Mouse (Mus musculus) cerebellum, adult 2 months (tissue): Measurements from ENCODE around the gene Nmb. TPM values are rescaled to one million over a fixed set of nuclear protein-coding genes. Genes with fewer than 3 reads are reported as not detected.

ENCODE experiments used
- DNase-seq, 2 experiments: peaks; one replicate each; pipeline ENCODE4 v3.0.0; 2021
- H3K27ac ChIP-seq: fragments of 200-500 bp; 2 replicates; pipeline ENCODE4 v1.5.1; 2012; ENCODE audit warnings: low read length, control low read depth, inconsistent platforms; ENCODE audit not compliant: insufficient read depth
- H3K27me3 ChIP-seq: fragments of 200-500 bp; 2 replicates; pipeline ENCODE4 v1.6.1; 2012; ENCODE audit warnings: inconsistent platforms, mild to moderate bottlenecking, low read length, moderate library complexity; ENCODE audit not compliant: control insufficient read depth, insufficient read depth
- H3K4me1 ChIP-seq: fragments of 200-500 bp; 2 replicates; pipeline ENCODE4 v1.6.1; 2011; ENCODE audit warnings: low read length; ENCODE audit not compliant: control insufficient read depth, insufficient read depth
- H3K4me3 ChIP-seq: fragments of 200-500 bp; replicated peaks from 2 replicates; pipeline ENCODE3; 2011; ENCODE audit warnings: mild to moderate bottlenecking, low read depth, low read length, control low read depth; ENCODE audit not compliant: insufficient read depth
- CTCF ChIP-seq: fragments of 200-500 bp; IDR thresholded peaks from 2 replicates; pipeline ENCODE4 v1.5.1; 2011; ENCODE audit warnings: low read depth, mild to moderate bottlenecking, control low read depth, low read length, moderate library complexity, borderline replicate concordance; ENCODE audit not compliant: insufficient read depth
- POLR2A ChIP-seq: fragments of 200-500 bp; IDR thresholded peaks from 2 replicates; pipeline ENCODE4 v1.6.1; 2011; ENCODE audit warnings: low read length, control low read depth, borderline replicate concordance; ENCODE audit not compliant: insufficient read depth
- WGBS: fragments of 180-500 bp; shearing (Covaris S2); methylation state at CpG from one replicate; pipeline ENCODE4 v1.1.7; 2018; 5-methylcytosine and 5-hydroxymethylcytosine counted together
- polyA plus RNA-seq: library from polyadenylated mRNA; depleted of rRNA; stranded (reverse); fragments of >200 nt; gene quantifications from 2 replicates; pipeline ENCODE4 v1.2.3, GENCODE M21; 2012

Nmb gene
- polyA plus RNA-seq, 1 experiment, result 9.8 TPM

- DNase-seq, result no peak
- Histone ChIP-seq H3K4me3 (no peak overlapping the region), H3K27ac (no peak overlapping the region), H3K4me1 (no peaks in the 10 kb centered on the region), H3K27me3 (no peaks in the 10 kb centered on the region)
- 74% methylated on average over 7 of the region's 7 CpGs for WGBS
- TF ChIP-seq POLR2A, result no peak
- TF ChIP-seq CTCF, result no peak
Measured at GRCm38 (mm10) chr7:80911053-80911452, 6.2 kb upstream of the Nmb start.

- WGBS, result 88% methylated on average over 11 of the region's 11 CpGs
- Histone ChIP-seq H3K4me3 (no peak overlapping the region), H3K27me3 (no peaks in the 10 kb centered on the region), H3K4me1 (peaks cover 3% of the 10 kb centered on the region; the same call in 1 of the 2 replicates), H3K27ac (no peak overlapping the region)
- no peak for TF ChIP-seq POLR2A
- TF ChIP-seq CTCF, result no peak
- DNase-seq, result no peak
Measured at GRCm38 (mm10) chr7:80903625-80904422, 1.1 kb downstream of the Nmb start.

DNA sequence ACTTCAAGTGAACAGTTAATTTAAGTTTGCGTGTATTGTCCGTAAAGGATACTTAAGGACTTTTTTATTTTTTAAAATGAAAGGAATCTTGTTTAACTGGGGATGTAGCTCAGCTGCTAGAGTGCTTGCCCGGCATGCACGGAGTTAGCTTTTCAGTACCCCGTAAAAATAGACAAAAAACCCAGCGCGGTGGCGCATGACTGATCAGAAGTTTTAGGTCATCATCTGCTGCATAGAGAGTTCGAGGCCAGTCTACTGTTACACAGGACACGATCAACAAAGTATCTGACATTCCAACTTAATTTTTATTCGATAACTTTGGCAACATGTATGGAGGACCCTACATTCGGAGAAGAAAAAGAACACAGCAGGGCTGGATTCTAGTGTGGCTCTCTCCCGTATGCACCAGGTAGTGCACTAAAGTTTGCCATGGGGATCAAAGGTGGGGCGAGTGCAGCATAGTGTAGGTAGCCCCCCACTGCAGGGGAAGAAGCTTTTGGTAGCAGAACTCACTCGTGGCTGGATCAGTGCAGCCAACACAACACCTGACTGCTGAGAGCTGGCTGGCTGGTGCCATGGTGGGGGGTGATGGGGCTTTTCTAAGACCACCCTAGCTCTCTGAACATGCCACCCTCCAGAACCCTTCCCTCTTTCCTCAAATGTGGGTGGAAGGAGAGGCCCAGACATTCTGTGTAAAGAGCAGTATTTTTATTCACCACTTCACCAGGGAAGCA lies 3.2 kb downstream of the Nmb start:
- no peak overlapping the region; the same call in 1 of the 2 replicates for H3K27ac ChIP-seq
- no peaks in the 10 kb centered on the region for H3K27me3 ChIP-seq
- peaks cover 8% of the 10 kb centered on the region for H3K4me1 ChIP-seq
- DNase-seq, result no peak
- WGBS, result 16% methylated on average over 15 of the region's 15 CpGs
- peak overlapping the region; percentile 68 for H3K4me3 ChIP-seq
- TF ChIP-seq CTCF, result no peak
- no peak for TF ChIP-seq POLR2A

DNA sequence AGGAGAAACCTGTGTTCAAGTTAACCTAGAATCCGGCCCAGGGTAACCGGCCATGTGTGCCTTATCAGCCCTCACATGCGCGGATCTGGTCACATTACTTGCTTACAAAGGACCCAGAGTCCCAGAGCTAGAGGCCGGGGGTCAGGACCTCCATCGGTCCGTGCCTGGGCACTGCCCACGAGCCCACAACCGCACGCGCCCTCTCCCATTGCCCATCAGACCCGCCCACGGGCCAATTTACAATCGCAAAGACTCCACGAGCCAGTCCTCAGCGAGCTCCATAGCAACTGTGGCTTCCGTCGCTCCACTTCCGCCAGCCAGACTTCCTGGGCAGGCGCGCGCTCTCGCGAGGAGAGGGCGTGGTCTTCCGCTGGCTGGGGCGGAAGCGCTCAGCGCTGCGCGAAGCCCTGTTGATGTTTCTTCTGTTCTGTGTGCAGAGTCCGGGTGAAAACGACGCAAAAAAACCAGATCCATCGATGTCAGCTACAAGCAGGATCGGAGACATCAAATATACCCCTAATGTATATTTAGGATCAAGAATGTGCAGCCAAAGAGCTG lies 3.9 kb downstream of the Nmb start, which contains the start of gene Wdr73:
Gene Wdr73, minus strand, starts transcription at position 326 of the 558 bp plus-strand sequence.
- under 1% methylated on average over 36 of the region's 36 CpGs for WGBS
- peak within 1 kb of the TSS; percentile 68 for H3K4me3 ChIP-seq

DNA sequence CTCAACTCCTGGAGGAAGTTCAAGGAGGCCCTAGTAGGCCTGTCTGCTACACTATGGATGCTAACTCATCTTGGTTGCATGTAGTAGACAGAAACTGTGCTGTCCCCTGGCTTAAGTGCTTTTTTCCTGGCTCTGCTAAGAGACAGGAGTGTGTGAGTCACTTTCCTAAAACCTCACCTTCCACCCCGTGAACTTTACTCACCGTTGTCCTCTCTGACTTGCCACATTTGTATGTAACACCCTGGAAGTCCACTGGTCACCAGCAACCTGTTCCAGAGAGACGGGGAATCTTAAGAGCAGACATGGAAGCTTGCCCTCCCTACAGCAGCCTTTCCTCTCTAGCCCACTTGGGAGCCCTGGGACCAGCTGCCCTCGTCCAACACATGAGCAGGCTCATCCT lies 7.2 kb downstream of the Nmb start:
- TF ChIP-seq POLR2A, result no peak
- no peak for TF ChIP-seq CTCF
- Histone ChIP-seq H3K4me1 (peaks cover 28% of the 10 kb centered on the region), H3K27me3 (no peaks in the 10 kb centered on the region), H3K4me3 (no peak overlapping the region), H3K27ac (no peak overlapping the region)
- no peak for DNase-seq
- 84% methylated on average over 4 of the region's 4 CpGs for WGBS

More for the DNA sequence above, 3.9 kb downstream of the Nmb start, which contains the start of gene Wdr73:
- TF ChIP-seq POLR2A (peak; percentile 94), CTCF (no peak)
- peak; percentile 83 to 86 for DNase-seq
- Histone ChIP-seq H3K27ac (no peak within 1 kb of the TSS; the same call in 1 of the 2 replicates), H3K27me3 (no peaks in the 10 kb centered on the region), H3K4me1 (peaks cover 8% of the 10 kb centered on the region)

DNA sequence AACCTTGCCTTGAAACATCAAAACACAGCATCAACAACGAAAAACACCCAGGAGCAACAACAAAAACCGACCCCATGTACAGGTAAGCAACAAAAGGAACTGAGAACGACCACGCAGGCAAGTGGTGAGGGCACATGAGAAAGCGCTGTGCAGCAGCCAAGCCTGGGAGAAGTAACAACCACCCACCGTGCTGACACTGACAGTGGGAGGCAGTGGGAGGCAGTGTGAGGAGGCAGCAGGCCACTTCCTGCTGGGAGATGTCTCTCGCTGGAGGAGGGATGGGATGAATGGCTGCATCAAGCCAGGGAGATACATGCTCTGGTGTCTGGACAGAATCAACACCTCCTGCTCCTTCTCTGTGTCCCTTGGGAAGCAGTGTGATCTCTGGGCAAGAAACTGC lies 7.7 kb downstream of the Nmb start:
- no peak overlapping the region for H3K27ac ChIP-seq
- H3K4me3 ChIP-seq, result no peak overlapping the region
- 60% methylated on average over 7 of the region's 7 CpGs for WGBS
- TF ChIP-seq CTCF (no peak), POLR2A (no peak)
- H3K27me3 ChIP-seq, result no peaks in the 10 kb centered on the region
- no peak for DNase-seq
- peaks cover 29% of the 10 kb centered on the region for H3K4me1 ChIP-seq

DNA sequence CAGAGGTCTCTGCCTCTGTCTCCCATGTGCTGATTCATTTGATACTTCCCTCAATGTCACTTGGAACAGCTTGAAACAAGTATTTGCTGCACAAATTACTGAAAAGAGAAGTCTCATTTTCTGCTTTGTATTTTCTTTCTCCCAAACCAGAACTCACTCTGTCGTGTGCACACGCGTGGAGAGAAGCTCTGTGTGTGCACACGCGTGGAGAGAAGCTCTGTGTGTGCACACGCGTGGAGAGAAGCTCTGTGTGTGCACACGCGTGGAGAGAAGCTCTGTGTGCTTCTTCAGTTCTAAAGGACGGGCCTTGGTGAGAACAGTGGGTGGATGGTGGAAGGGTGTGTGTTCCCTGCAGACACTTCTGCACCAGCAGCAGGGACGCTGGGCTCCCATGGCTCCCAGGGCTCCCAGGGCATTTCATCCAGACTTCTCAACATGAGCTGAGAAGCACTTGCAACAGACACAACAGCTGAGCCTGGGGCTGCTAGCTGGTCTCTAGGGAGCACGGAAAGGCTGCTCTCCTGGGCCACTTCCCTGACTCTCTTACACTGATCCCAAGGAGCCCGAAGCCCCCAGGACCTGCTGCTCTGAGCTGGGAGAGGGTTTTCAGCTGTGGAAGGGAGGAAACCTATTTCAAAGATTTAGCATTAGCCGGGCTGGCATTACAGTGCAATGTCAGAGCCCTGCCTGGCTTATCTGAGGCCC lies 9.9 kb downstream of the Nmb start:
- H3K4me1 ChIP-seq, result peaks cover 29% of the 10 kb centered on the region
- TF ChIP-seq CTCF (no peak), POLR2A (no peak)
- peak overlapping the region; percentile 98 for H3K27ac ChIP-seq
- no peak overlapping the region for H3K4me3 ChIP-seq
- H3K27me3 ChIP-seq, result no peaks in the 10 kb centered on the region
- no peak for DNase-seq
- WGBS, result 73% methylated on average over 14 of the region's 14 CpGs
